Mouse (Mus musculus): ENCODE data around the gene Pax3. TPM values are rescaled to one million over a fixed set of nuclear protein-coding genes. Genes with fewer than 3 reads are reported as not detected.

Pax3 gene
- polyA plus RNA-seq, 1 experiment from 2014 or later, result 0.19 TPM

- peak overlapping the region; percentile 41 for H3K4me3 ChIP-seq (ENCODE audit: low read depth, low read length)
- peaks cover 86% of the 10 kb centered on the region for H3K27me3 ChIP-seq (ENCODE audit: control insufficient read depth, insufficient read depth, low read length)
- WGBS (ENCODE audit: insufficient replicate concordance), result under 1% methylated on average over 28 of the region's 47 CpGs
Observed at GRCm38 (mm10) chr1:78189501-78190345, 7.2 kb downstream of the Pax3 start.

GRCm38 (mm10) chr1:78189016-78189415 lies 7.9 kb downstream of the Pax3 start:
- Histone ChIP-seq H3K9me3 (replicated peaks; ENCODE audit: control insufficient read depth, low read length) (no peaks in the 10 kb centered on the region), H3K27me3 (ENCODE audit: control insufficient read depth, insufficient read depth, low read length) (peaks cover 79% of the 10 kb centered on the region), H3K27ac (ENCODE audit: low read depth, low read length) (no peak overlapping the region), H3K4me1 (ENCODE audit: control insufficient read depth, insufficient read depth, low read length) (0 out of 2 replicates have a peak, but pooled peaks cover 2% of the 10 kb centered on the region), H3K36me3 (ENCODE audit: control insufficient read depth, insufficient read depth, low read length) (no peaks in the 10 kb centered on the region), H3K4me3 (ENCODE audit: low read depth, low read length) (peak overlapping the region; percentile 41), H3K9ac (ENCODE audit: low read depth, low read length) (no peak overlapping the region), H3K4me2 (peak overlapping the region; percentile 70)
- ATAC-seq (replicated peaks; ENCODE audit: insufficient number of reproducible peaks, low FRiP score, low TSS enrichment), result no peak
- under 1% methylated on average over 16 of the region's 16 CpGs for WGBS (ENCODE audit: insufficient replicate concordance)

More at GRCm38 (mm10) chr1:78189501-78190345, 7.2 kb downstream of the Pax3 start:
- no peaks in the 10 kb centered on the region for H3K36me3 ChIP-seq (ENCODE audit: control insufficient read depth, insufficient read depth, low read length)
- no peaks in the 10 kb centered on the region for H3K9me3 ChIP-seq (replicated peaks; ENCODE audit: control insufficient read depth, low read length)
- ATAC-seq (replicated peaks; ENCODE audit: insufficient number of reproducible peaks, low FRiP score, low TSS enrichment), result 0 out of 2 replicates have a peak, but pooled peaks have one; percentile 26
- H3K27ac ChIP-seq (ENCODE audit: low read depth, low read length), result no peak overlapping the region
- 0 out of 2 replicates have a peak, but pooled peaks cover 2% of the 10 kb centered on the region for H3K4me1 ChIP-seq (ENCODE audit: control insufficient read depth, insufficient read depth, low read length)
- H3K9ac ChIP-seq (ENCODE audit: low read depth, low read length), result no peak overlapping the region
- H3K4me2 ChIP-seq, result peak overlapping the region; percentile 70

- Histone ChIP-seq H3K4me3 (ENCODE audit: low read depth, low read length) (no peak overlapping the region), H3K36me3 (ENCODE audit: control insufficient read depth, insufficient read depth, low read length) (no peaks in the 10 kb centered on the region), H3K9me3 (replicated peaks; ENCODE audit: control insufficient read depth, low read length) (no peaks in the 10 kb centered on the region), H3K4me1 (ENCODE audit: control insufficient read depth, insufficient read depth, low read length) (0 out of 2 replicates have a peak, but pooled peaks cover 2% of the 10 kb centered on the region), H3K4me2 (no peak overlapping the region), H3K27ac (ENCODE audit: low read depth, low read length) (no peak overlapping the region), H3K27me3 (ENCODE audit: control insufficient read depth, insufficient read depth, low read length) (peaks cover 72% of the 10 kb centered on the region), H3K9ac (ENCODE audit: low read depth, low read length) (no peak overlapping the region)
- ATAC-seq (replicated peaks; ENCODE audit: insufficient number of reproducible peaks, low FRiP score, low TSS enrichment), result no peak
- WGBS (ENCODE audit: insufficient replicate concordance), result 3% methylated on average over 2 of the region's 2 CpGs
Observed at GRCm38 (mm10) chr1:78188299-78188698, 8.6 kb downstream of the Pax3 start.

- WGBS (ENCODE audit: insufficient replicate concordance), result 25% methylated on average over 6 of the region's 6 CpGs
- H3K4me1 ChIP-seq (ENCODE audit: control insufficient read depth, insufficient read depth, low read length), result 0 out of 2 replicates have a peak, but pooled peaks cover 2% of the 10 kb centered on the region
- no peak for ATAC-seq (replicated peaks; ENCODE audit: insufficient number of reproducible peaks, low FRiP score, low TSS enrichment)
- peaks cover 69% of the 10 kb centered on the region for H3K27me3 ChIP-seq (ENCODE audit: control insufficient read depth, insufficient read depth, low read length)
- H3K4me3 ChIP-seq (ENCODE audit: low read depth, low read length), result no peak overlapping the region
- no peak overlapping the region for H3K27ac ChIP-seq (ENCODE audit: low read depth, low read length)
- no peak overlapping the region for H3K9ac ChIP-seq (ENCODE audit: low read depth, low read length)
- H3K4me2 ChIP-seq, result no peak overlapping the region
- H3K9me3 ChIP-seq (replicated peaks; ENCODE audit: control insufficient read depth, low read length), result no peaks in the 10 kb centered on the region
- no peaks in the 10 kb centered on the region for H3K36me3 ChIP-seq (ENCODE audit: control insufficient read depth, insufficient read depth, low read length)
Observed at GRCm38 (mm10) chr1:78187788-78188173, 9.2 kb downstream of the Pax3 start.

- peaks cover 64% of the 10 kb centered on the region for H3K27me3 ChIP-seq (ENCODE audit: control insufficient read depth, insufficient read depth, low read length)
- no peaks in the 10 kb centered on the region for H3K36me3 ChIP-seq (ENCODE audit: control insufficient read depth, insufficient read depth, low read length)
- no peak overlapping the region for H3K9ac ChIP-seq (ENCODE audit: low read depth, low read length)
- H3K4me2 ChIP-seq, result no peak overlapping the region
- 0 out of 2 replicates have a peak, but pooled peaks cover 2% of the 10 kb centered on the region for H3K4me1 ChIP-seq (ENCODE audit: control insufficient read depth, insufficient read depth, low read length)
- 6% methylated on average over 8 of the region's 8 CpGs for WGBS (ENCODE audit: insufficient replicate concordance)
- no peak overlapping the region for H3K27ac ChIP-seq (ENCODE audit: low read depth, low read length)
- H3K9me3 ChIP-seq (replicated peaks; ENCODE audit: control insufficient read depth, low read length), result no peaks in the 10 kb centered on the region
- H3K4me3 ChIP-seq (ENCODE audit: low read depth, low read length), result no peak overlapping the region
- no peak for ATAC-seq (replicated peaks; ENCODE audit: insufficient number of reproducible peaks, low FRiP score, low TSS enrichment)
Observed at GRCm38 (mm10) chr1:78187122-78187787, 9.7 kb downstream of the Pax3 start.

- H3K27me3 ChIP-seq (ENCODE audit: control insufficient read depth, insufficient read depth, low read length), result peaks cover 37% of the 10 kb centered on the region
- no peak for ATAC-seq (replicated peaks; ENCODE audit: insufficient number of reproducible peaks, low FRiP score, low TSS enrichment)
- H3K9me3 ChIP-seq (replicated peaks; ENCODE audit: control insufficient read depth, low read length), result no peaks in the 10 kb centered on the region
- H3K36me3 ChIP-seq (ENCODE audit: control insufficient read depth, insufficient read depth, low read length), result no peaks in the 10 kb centered on the region
- H3K4me1 ChIP-seq (ENCODE audit: control insufficient read depth, insufficient read depth, low read length), result no peaks in the 10 kb centered on the region
- no peak overlapping the region for H3K27ac ChIP-seq (ENCODE audit: low read depth, low read length)
- WGBS (ENCODE audit: insufficient replicate concordance), result 52% methylated on average over 5 of the region's 5 CpGs
- H3K4me2 ChIP-seq, result no peak overlapping the region
- H3K4me3 ChIP-seq (ENCODE audit: low read depth, low read length), result no peak overlapping the region
- H3K9ac ChIP-seq (ENCODE audit: low read depth, low read length), result no peak overlapping the region
Observed at GRCm38 (mm10) chr1:78182954-78183353, 14.0 kb downstream of the Pax3 start.

- WGBS (ENCODE audit: insufficient replicate concordance), result 4% methylated on average over 9 of the region's 9 CpGs
- peak overlapping the region; percentile 15 for H3K4me3 ChIP-seq (ENCODE audit: low read depth, low read length)
Observed at GRCm38 (mm10) chr1:78181882-78182281, 15.1 kb downstream of the Pax3 start.

GRCm38 (mm10) chr1:78172334-78172733 lies 24.6 kb downstream of the Pax3 start:
- H3K36me3 ChIP-seq (ENCODE audit: control insufficient read depth, insufficient read depth, low read length), result no peaks in the 10 kb centered on the region
- peaks cover 15% of the 10 kb centered on the region for H3K27me3 ChIP-seq (ENCODE audit: control insufficient read depth, insufficient read depth, low read length)
- no peak overlapping the region for H3K4me3 ChIP-seq (ENCODE audit: low read depth, low read length)
- 45% methylated on average over 6 of the region's 6 CpGs for WGBS (ENCODE audit: insufficient replicate concordance)
- H3K4me1 ChIP-seq (ENCODE audit: control insufficient read depth, insufficient read depth, low read length), result no peaks in the 10 kb centered on the region
- no peak for ATAC-seq (replicated peaks; ENCODE audit: insufficient number of reproducible peaks, low FRiP score, low TSS enrichment)
- no peak overlapping the region for H3K4me2 ChIP-seq
- no peak overlapping the region for H3K27ac ChIP-seq (ENCODE audit: low read depth, low read length)
- H3K9ac ChIP-seq (ENCODE audit: low read depth, low read length), result no peak overlapping the region
- H3K9me3 ChIP-seq (replicated peaks; ENCODE audit: control insufficient read depth, low read length), result no peaks in the 10 kb centered on the region

More at GRCm38 (mm10) chr1:78181882-78182281, 15.1 kb downstream of the Pax3 start:
- ATAC-seq (replicated peaks; ENCODE audit: insufficient number of reproducible peaks, low FRiP score, low TSS enrichment), result no peak
- Histone ChIP-seq H3K4me2 (peak overlapping the region; percentile 43), H3K4me1 (ENCODE audit: control insufficient read depth, insufficient read depth, low read length) (no peaks in the 10 kb centered on the region), H3K27me3 (ENCODE audit: control insufficient read depth, insufficient read depth, low read length) (peaks cover 32% of the 10 kb centered on the region), H3K27ac (ENCODE audit: low read depth, low read length) (no peak overlapping the region), H3K9ac (ENCODE audit: low read depth, low read length) (no peak overlapping the region), H3K36me3 (ENCODE audit: control insufficient read depth, insufficient read depth, low read length) (no peaks in the 10 kb centered on the region), H3K9me3 (replicated peaks; ENCODE audit: control insufficient read depth, low read length) (no peaks in the 10 kb centered on the region)
